Mouse (Mus musculus) cerebellum, postnatal 36 days (tissue): Measurements from ENCODE around the gene Kif5c.

Experiments
- DNase-seq, 2 experiments: peaks; one replicate each; pipeline ENCODE4 v3.0.0; 2021 to 2022; ENCODE audit warnings: mixed read lengths in 2 of 2

Kif5c gene

DNA sequence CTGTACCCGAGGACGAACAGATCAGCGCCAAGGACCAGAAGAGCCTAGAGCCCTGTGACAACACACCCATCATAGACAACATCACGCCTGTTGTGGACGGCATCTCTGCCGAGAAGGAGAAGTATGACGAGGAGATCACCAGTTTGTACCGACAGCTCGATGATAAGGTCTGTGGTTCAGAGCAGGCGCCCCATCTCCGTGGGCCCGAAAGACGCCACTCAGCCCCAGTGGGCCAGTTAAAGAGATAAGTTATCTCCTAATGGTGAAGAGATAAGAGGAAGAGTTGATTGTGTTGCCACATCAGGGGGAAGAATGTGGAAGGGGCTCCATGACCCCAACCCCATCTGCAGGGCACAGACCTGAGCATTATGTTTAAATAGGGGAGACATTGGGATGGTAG lies 103.9 kb downstream of the Kif5c start:
- no peak for DNase-seq

- no peak for DNase-seq
Observed at GRCm38 (mm10) chr2:49726672-49727071, 107.6 kb downstream of the Kif5c start.

GRCm38 (mm10) chr2:49727199-49727598 lies 108.1 kb downstream of the Kif5c start:
- DNase-seq = peak; percentile 67 to 71

- no peak for DNase-seq
Observed at GRCm38 (mm10) chr2:49727686-49728085, 108.6 kb downstream of the Kif5c start.

- no peak for DNase-seq
Observed at GRCm38 (mm10) chr2:49728896-49729610, 110.0 kb downstream of the Kif5c start.

DNA sequence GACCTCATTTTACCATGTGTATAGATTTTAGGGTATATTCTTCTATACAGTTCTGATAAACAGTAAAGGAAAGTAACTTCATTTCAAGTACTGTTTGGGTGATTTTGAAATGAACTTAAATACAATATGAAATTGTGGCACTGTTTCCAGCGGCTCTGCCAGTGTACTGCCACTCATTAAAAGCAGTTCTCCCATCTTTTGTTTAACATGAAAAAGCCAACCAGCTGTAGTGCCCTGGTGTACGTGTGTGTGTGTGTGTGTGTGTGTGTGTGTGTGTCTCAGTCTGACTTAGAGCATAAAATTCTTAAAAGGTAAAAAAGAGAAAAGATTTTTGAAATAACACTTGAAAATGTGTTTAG lies 110.5 kb downstream of the Kif5c start:
- DNase-seq = no peak

DNA sequence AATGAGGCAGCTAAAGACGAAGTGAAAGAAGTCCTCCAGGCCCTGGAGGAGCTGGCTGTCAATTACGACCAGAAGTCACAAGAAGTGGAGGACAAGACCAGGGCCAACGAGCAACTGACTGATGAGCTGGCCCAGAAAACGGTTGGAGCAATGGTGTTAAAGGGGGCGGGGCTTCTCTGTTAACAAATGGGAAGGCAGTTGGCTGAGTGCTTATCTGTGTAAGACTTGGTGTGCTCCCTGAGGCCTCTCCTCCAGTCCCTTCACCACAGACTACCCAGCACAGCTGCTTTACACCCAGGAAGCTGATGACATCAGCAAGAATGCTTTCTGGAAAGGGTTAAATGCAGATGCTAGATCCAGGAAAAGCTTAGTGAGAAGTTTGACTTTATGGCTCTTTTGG lies 111.1 kb downstream of the Kif5c start:
- DNase-seq = no peak

DNA sequence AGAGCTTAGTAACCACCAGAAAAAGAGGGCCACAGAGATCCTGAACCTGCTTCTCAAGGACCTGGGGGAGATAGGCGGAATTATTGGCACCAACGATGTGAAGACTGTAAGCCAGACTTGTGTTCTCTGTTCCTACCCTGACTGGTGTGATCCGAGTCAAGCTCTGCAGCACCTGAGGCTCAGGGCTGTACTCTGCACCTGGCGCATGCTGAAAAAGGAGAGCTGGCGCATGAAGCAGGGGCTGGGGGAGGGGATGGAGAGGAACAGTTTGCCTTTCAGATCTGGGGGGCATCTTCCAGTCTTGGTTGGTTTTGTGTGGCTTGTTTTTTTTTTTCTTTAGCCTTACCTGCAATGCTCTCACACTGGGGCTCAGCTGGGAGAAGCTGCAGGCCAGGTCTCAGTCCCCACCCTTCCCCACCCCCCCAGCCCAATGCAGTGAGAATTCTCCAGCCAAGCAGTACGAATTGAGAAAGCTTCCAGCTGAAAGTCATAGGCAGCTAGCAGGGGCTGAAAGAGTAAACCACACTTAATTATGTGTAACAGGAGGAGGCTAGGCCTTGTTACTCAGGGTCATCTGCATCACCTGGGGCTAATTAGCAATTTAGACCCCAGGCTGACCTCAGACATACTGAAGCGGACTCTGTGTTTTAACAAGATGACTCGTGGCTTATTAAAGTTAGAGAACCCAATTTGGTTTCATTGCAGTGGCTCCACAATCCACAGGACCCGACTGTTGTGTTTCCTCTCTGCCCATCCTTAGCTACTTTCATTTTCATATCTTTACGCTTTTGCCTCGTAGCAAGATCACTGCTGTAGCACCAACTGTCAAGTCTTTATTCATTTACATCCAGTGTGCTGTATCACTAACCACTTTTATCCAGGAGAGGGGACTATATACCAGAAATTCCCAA lies 113.9 kb downstream of the Kif5c start:
- no peak for DNase-seq

DNA sequence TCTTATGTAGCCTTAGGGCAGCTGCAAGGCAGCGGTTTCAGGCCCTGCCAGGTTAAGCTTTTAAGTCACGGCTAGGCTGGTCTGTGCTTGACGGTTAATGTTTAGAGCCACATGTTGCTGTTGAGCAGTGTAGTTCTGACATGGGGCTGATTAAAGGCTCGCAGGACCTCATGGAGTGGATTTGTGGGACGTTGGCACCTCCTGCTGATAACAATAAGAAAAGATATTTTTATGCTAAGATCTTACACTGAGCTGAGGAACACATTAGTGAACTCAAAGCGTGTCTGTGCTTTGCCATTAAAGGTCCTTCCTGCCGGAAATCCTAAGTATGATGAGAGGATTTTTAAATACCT lies 114.5 kb downstream of the Kif5c start:
- no peak for DNase-seq

GRCm38 (mm10) chr2:49734013-49734780 lies 115.1 kb downstream of the Kif5c start:
- peak; percentile 72 to 80 for DNase-seq

DNA sequence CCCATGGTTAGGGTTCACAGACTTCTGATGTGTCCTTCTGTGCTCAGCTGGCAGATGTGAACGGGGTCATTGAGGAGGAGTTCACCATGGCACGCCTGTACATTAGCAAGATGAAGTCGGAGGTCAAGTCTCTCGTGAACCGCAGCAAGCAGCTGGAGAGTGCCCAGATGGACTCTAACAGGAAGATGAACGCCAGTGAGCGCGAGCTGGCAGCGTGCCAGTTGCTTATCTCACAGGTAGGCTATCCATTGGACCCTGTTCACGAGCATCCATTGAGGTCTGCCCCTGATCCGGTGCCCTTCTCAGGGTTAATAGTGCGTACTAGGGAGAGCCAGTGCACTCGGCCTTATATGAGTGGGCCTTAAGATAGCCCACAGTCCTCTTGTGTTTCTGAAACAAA lies 116.3 kb downstream of the Kif5c start:
- DNase-seq = no peak

- DNase-seq = peak; percentile 74 to 76
Observed at GRCm38 (mm10) chr2:49739046-49739445, 119.9 kb downstream of the Kif5c start.

GRCm38 (mm10) chr2:49741026-49741425 lies 121.9 kb downstream of the Kif5c start:
- DNase-seq = no peak

DNA sequence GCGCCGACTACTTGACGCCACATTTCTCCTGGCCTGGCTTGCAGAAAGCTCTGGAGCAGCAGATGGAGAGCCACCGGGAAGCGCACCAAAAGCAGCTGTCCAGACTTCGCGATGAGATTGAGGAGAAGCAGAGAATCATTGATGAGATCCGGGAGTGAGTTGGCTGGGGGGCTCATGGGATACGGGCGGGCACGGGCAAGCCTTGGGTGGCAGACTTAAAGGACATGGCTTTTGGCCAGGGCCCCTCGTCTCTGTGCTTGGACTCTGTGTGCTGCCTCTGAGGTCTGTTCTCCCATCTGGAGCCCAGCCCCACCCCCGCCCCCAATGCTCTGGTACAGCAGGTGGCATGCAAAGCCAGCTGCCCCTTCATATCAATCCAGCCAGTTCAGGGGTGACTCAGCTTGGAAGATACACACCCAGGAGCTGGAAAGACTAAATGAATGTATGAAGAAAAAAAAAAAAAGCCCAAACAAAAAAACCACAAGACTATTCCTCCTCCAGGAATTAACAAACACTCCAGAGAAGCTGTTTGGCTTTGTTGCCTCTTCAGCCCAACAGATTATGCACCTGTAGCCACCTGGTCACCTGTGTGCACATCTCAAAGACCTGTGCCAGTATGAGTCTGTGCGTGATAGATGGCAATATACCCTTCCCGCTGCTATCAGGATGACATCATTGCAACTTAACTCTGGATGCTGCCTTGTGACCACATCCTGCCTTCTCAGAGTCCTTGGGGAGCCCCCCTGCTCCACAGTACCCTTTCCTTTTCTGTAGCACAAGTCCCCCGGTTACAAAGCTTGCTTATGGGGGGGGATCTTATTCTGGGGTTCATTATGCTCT lies 123.0 kb downstream of the Kif5c start:
- peak; percentile 65 to 70 for DNase-seq

GRCm38 (mm10) chr2:49742919-49743318 lies 123.8 kb downstream of the Kif5c start:
- no peak for DNase-seq

DNA sequence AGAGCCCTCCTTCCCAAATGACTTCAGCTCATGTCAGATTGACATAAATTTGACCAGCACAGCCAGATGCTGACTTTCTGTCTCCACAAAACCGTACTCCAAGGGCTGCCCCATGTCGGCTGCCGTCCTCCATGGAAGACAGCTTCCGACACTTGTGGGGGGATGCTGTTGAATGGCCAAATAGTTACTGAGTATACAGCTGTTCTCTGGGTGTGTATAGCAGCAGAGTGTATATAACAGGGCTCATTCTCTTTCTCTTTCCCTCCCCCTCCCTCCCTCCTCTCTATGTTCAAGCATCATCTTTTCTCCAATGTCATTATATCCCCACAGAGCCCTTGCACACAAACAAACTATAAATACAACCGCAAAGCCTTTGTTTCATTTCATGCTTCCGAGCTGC lies 124.7 kb downstream of the Kif5c start:
- no peak for DNase-seq

- DNase-seq = no peak
Observed at GRCm38 (mm10) chr2:49744251-49745093, 125.4 kb downstream of the Kif5c start.

DNA sequence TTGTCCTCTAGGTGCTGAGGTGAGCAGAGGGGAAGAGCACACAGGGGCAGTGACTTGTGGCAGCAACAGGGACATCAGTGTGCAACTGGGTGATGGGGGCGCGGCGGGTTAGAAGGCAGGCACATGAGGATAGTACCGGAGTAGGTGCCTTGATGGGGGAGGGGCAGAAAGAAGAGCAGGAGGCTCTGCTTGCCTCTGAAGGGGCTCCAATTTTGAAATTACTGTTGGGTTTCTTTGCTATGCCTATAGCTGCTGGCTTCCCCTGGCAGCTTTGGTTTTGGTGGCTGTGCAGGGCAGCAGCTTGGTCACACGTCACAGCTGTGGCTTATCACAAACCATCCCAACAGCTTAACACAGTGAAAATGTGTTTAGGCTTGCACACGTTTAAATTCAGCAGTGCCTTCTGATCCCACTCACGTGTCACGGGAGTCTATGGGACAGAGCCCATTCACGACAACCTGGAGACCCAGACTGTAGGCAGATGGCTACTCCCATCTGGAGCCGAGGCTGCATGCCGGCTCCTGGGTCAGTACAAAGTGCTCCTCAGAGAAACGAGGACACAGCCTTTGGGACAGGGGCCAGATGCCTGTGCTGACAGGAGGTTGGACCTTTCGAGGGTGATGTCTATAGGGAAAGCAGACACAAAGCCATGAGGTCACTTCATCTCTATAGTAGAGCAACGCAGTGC lies 126.1 kb downstream of the Kif5c start:
- DNase-seq = peak; percentile 83 to 84

DNA sequence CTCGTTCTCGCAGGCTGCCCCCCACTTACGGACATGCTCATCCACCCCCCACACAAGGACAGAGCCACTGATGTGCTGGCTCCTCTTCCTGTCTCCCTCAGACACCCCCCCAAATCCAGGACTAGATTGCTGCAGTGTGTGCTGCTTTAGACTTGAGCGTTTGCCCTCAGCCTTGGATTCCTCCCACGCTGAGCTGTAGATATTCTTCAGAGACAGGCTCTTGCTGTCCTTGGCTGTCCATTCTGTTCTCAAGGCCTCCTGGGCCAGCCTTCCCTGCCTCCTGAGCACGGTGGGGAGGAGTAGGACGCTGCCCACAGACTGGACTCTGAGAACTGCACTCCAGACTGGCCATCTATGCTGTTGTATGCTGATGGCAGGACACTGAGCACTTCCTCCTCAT lies 127.8 kb downstream of the Kif5c start:
- no peak for DNase-seq

- no peak for DNase-seq
Observed at GRCm38 (mm10) chr2:49747670-49748069, 128.6 kb downstream of the Kif5c start.
